Mouse (Mus musculus) small intestine, adult 2 months (tissue): ENCODE results near the gene Gngt1.

Experiments
- CTCF ChIP-seq: fragments of 200-500 bp; IDR thresholded peaks from 2 replicates; pipeline ENCODE4 v1.5.1; 2012; ENCODE audit warnings: low read depth, mild to moderate bottlenecking, control low read depth, inconsistent platforms, low read length, moderate library complexity, mixed read lengths; ENCODE audit not compliant: insufficient replicate concordance, insufficient read length; ENCODE audit errors: extremely low read depth
- POLR2A ChIP-seq: fragments of 200-500 bp; IDR thresholded peaks from 2 replicates; pipeline ENCODE4 v1.6.1; 2012; ENCODE audit warnings: low read depth, mild to moderate bottlenecking, control low read depth, inconsistent platforms, low read length, moderate library complexity

DNA sequence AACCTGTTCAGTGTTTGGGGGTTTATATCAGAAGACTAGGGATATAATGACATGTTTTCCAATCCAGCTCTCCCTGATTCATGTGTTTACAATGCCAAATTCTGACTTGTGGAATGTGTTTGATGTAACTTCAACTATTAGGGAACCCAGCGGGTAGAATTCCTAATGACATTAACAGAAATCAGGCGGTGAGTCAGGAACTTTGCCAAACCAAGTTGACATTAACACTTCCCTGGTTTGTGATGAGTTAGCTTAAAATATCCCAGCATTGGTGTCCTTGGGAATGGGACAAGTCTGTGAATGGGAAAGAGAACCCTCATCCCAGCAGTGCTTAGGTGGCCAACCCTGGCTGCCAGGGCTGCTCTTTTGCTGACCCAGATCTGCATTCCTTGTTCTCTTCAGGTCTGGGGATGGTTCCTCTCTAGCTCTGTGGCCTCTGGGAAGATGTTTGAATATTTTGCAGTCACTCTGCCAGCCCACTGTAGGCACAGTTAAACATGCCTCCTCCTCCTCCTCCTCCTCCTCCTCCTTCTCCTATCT lies 15.0 kb downstream of the Gngt1 start:
- TF ChIP-seq CTCF (no peak), POLR2A (no peak)
